Mouse (Mus musculus) stomach, postnatal 0 days (tissue): ENCODE measurements at regions not wholly inside any gene's neighbourhood (a gene's known extent, or its start where the extent isn't known, plus 50 kb on each side); places are given as distances from the start of the nearest gene placed in this dataset.

ENCODE experiments used
- CTCF ChIP-seq: IDR thresholded peaks from 2 replicates; pipeline ENCODE4 v1.5.1; 2016; ENCODE audit warnings: antibody characterized with exemption, low read depth, mild to moderate bottlenecking, moderate library complexity
- EP300 ChIP-seq: optimal IDR thresholded peaks from 2 replicates; pipeline ENCODE3; 2016; ENCODE audit warnings: antibody characterized with exemption

GRCm38 (mm10) chr13:25429701-25430418 lies 159.6 kb upstream of the Nrsn1 start:
- TF ChIP-seq CTCF (no peak), EP300 (no peak)
